8 mouse cellular contexts compared by ENCODE assay signal in genomic region chr9:51008068-51008840, GRCm38 (mm10). TPM values are rescaled to one million over a fixed set of nuclear protein-coding genes. Genes with fewer than 3 reads are reported as not detected.
DNase-seq lines count a peak whose midpoint lies in the region; ATAC-seq and TF ChIP-seq lines count a peak whose summit lies in the region.

No protein-coding gene starts in this region.

- WGBS in heart, adult 2 months: under 1% methylated on average over 63 of the region's 65 CpGs

- TF ChIP-seq EP300 in heart, adult 2 months (IDR thresholded peaks at IDR 0.05; ENCODE audit: insufficient read depth, low read depth, low read length): no peak

- H3K27ac ChIP-seq in heart, adult 2 months: peak overlapping the region; percentile 89

- peak overlapping the region; percentile 72 for H3K4me3 ChIP-seq in heart, adult 2 months

- DNase-seq in heart, adult 2 months: no peak
- no peak for DNase-seq in heart, adult 9 months (ENCODE audit: low spot score in 2 of 2)
- DNase-seq in CD4-positive, CD25-positive, alpha-beta regulatory T cell, adult 2 months (ENCODE audit: low read depth, low spot score): peak; percentile 49
- peak; percentile 5 for DNase-seq in gastrocnemius, postnatal 25 days
- DNase-seq in left cerebral cortex, adult 8-10 months (ENCODE audit: low spot score in 2 of 2): peak; percentile 11
- no peak for DNase-seq in ovary, postnatal 10 days (ENCODE audit: low spot score)

- TF ChIP-seq POLR2A in heart, adult 2 months (IDR thresholded peaks at IDR 0.05; ENCODE audit: insufficient read depth, low read depth, low read length): no peak

- intact Hi-C loops in heart, adult 2 months (cut with DNase I): no loop called here

- H3K79me2 ChIP-seq in heart, adult 2 months (replicated peaks; ENCODE audit: control insufficient read depth, insufficient read depth, low read length): no peaks in the 10 kb centered on the region

- peak; percentile 3; the same call in 1 of the 2 replicates for ATAC-seq in common myeloid progenitor, adult 5-6 weeks (replicated peaks; ENCODE audit: low read depth, poor library complexity, severe bottlenecking)
- peak; percentile 36 for ATAC-seq in megakaryocyte-erythroid progenitor cell, adult 5-6 weeks (replicated peaks; ENCODE audit: low FRiP score, low TSS enrichment, poor library complexity, severe bottlenecking)

- H3K4me1 ChIP-seq in heart, adult 2 months (ENCODE audit: control insufficient read depth, insufficient read depth, low read length): peaks cover 1% of the 10 kb centered on the region; the same call in 1 of the 2 replicates

- no peaks in the 10 kb centered on the region; the same call in 1 of the 2 replicates for H3K36me3 ChIP-seq in heart, adult 2 months (ENCODE audit: control insufficient read depth, insufficient read depth, low read length)

- H3K27me3 ChIP-seq in heart, adult 2 months (ENCODE audit: control insufficient read depth, insufficient read depth, low read length): no peaks in the 10 kb centered on the region

- no peak for TF ChIP-seq CTCF in heart, adult 2 months (IDR thresholded peaks at IDR 0.05)

- peak overlapping the region; percentile 96 for H3K9ac ChIP-seq in heart, adult 2 months (ENCODE audit: low read depth, low read length)

RNA-seq across cellular contexts. Expression of gene Sik2, which starts 0.6 kb away (rescaled TPM):
- 10 to 100 TPM; 22.2 to 26.9 TPM for total RNA-seq in heart, adult 2 months (2021)
- polyA plus RNA-seq in heart, adult 2 months (2012; rRNA removed): 14.6 and 15.8 TPM in 2 replicates
- 15.7 and 22.1 TPM in 2 replicates for total RNA-seq in common myeloid progenitor, adult 5-6 weeks (2017)
- total RNA-seq in gastrocnemius, postnatal 25 days (2021): 10 to 100 TPM; 15.7 to 30.7 TPM
- total RNA-seq in left cerebral cortex, adult 8-10 months (2022): 10 to 100 TPM; 41.2 to 49.3 (median 43.6) TPM
- total RNA-seq in megakaryocyte-erythroid progenitor cell, adult 5-6 weeks (2014; fragmentation: Nextera tagmentation): 28.4 and 41.0 TPM in 2 replicates
- total RNA-seq in megakaryocyte-erythroid progenitor cell, adult 5-6 weeks (2017): 10.6 and 13.2 TPM in 2 replicates

RNA-seq across cellular contexts. Expression of gene Btg4, which starts 52.4 kb away (rescaled TPM):
- total RNA-seq in heart, adult 2 months (2021): not detected
- polyA plus RNA-seq in heart, adult 2 months (2012; rRNA removed): not detected in 2 replicates
- total RNA-seq in common myeloid progenitor, adult 5-6 weeks (2017): not detected in 2 replicates
- total RNA-seq in gastrocnemius, postnatal 25 days (2021): not detected
- not detected for total RNA-seq in left cerebral cortex, adult 8-10 months (2022)
- total RNA-seq in megakaryocyte-erythroid progenitor cell, adult 5-6 weeks (2014; fragmentation: Nextera tagmentation): not detected in 2 replicates
- not detected in 2 replicates for total RNA-seq in megakaryocyte-erythroid progenitor cell, adult 5-6 weeks (2017)

Comparison
In these comparisons a context has a peak if more than half of its experiments do, and no peak if none do; other contexts are left out.
1. DNase-seq: peak in CD4-positive, CD25-positive, alpha-beta regulatory T cell, adult 2 months (single experiment), gastrocnemius, postnatal 25 days (single experiment) and left cerebral cortex, adult 8-10 months (2 of 2); none in heart, adult 2 months (0 of 2), heart, adult 9 months (0 of 2) and ovary, postnatal 10 days (single experiment).